Mouse (Mus musculus) cortical plate, adult 2 months (tissue): ENCODE data around the gene Numa1. TPM values are rescaled to one million over a fixed set of nuclear protein-coding genes. Genes with fewer than 3 reads are reported as not detected.
A peak's percentile ranks its signal among the peaks of the same experiment; 100 is the strongest.
"Not testable (repeated sequence)": the region's sequence is repeated elsewhere in the genome, so short reads cannot be mapped to it uniquely, and the experiment has no call there.

Experiments
- H3K27ac ChIP-seq: fragments of 200-500 bp; 2 replicates; pipeline ENCODE4 v1.5.1; 2012; ENCODE audit warnings: low read length, control low read depth, inconsistent platforms; ENCODE audit not compliant: insufficient read depth
- H3K4me1 ChIP-seq: fragments of 200-500 bp; 2 replicates; pipeline ENCODE4 v1.6.1; 2011; ENCODE audit warnings: low read length; ENCODE audit not compliant: control insufficient read depth, insufficient read depth
- H3K4me3 ChIP-seq: fragments of 200-500 bp; 2 replicates; pipeline ENCODE4 v1.5.1; 2011; ENCODE audit warnings: mild to moderate bottlenecking, low read length, control low read depth; ENCODE audit not compliant: insufficient read depth
- CTCF ChIP-seq: fragments of 200-500 bp; IDR thresholded peaks from 2 replicates; pipeline ENCODE4 v1.5.1; 2011; ENCODE audit warnings: mild to moderate bottlenecking, control low read depth, low read length; ENCODE audit not compliant: insufficient read depth; ENCODE audit errors: extremely low read depth
- POLR2A ChIP-seq: fragments of 200-500 bp; IDR thresholded peaks from 2 replicates; pipeline ENCODE4 v1.6.1; 2011; ENCODE audit warnings: mild to moderate bottlenecking, low read length, control low read depth; ENCODE audit not compliant: insufficient read depth; ENCODE audit errors: extremely low read depth
- polyA plus RNA-seq: library from polyadenylated mRNA; depleted of rRNA; stranded (reverse); fragments of >200 nt; gene quantifications from 2 replicates; pipeline ENCODE4 v1.2.3, GENCODE M21; 2012

The Numa1 gene
- polyA plus RNA-seq, 1 experiment: 51.6 TPM

DNA sequence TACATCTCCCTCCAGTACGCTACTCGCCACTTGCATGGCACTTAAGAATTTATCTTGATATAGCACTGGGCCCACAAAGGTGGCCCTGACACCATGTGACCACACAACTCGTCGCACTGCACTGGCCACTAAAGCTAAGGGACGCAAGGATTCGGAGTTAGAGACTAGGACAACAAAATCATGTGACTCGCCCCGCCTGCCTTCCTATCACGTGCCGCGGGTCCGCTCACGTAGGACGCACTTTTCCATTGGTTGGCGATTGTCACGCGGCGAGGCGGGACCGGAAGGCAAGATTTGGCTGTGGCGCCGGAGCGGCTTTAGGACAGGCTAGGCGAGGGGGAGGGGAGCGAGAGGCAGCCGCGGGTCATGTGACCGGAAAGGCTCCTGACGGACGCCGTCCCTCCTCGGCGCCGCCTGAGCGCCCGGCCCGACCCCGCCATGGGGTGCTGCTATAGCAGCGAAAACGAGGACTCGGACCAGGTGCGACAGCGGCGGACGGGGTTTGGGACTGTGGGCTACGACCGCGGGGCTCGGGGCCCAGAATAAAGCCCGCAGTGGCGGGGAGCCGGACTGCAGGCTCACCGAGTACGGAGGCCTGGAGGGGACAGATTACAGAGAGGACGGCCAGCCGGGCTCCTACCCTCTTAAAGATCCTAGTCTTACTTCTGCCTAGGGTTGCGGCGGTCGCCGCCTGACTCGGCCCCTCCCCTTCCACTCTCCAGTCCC, 28.2 kb upstream of the Numa1 start, which contains the start of gene Lamtor1:
Gene Lamtor1 (plus strand): TSS at position 344 of the 726 bp plus-strand sequence.
- Histone ChIP-seq H3K4me1 (peaks cover 5% of the 10 kb centered on the region), H3K27ac (peak within 1 kb of the TSS; percentile 77), H3K4me3 (peak within 1 kb of the TSS; percentile 27)
- no peak for TF ChIP-seq CTCF
- peak; percentile 92 for TF ChIP-seq POLR2A

DNA sequence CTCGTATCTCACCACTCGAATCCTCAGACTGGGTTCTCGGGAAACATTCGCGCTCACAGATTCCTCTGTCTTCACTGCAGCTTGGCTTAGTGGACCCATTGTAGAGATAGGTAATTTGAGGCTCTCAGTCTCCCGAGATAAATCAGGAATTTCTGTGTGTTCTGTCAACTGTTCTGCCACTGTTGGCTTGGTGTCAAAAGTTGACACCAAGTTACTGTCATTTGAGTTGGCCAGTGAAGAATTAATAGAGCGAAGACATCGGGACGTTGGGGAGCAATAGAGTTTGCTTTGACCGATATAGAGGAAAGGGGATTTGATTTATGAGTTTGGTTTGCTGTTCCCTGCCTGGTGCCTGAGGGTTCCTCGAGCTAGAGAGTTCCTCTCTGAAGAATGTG, 27.6 kb upstream of the Numa1 start, which contains the start of gene Tomt:
Gene Tomt (minus strand): TSS at position 73 of the 395 bp plus-strand sequence.
- Histone ChIP-seq H3K27ac (peak within 1 kb of the TSS; percentile 77), H3K4me1 (peaks cover 5% of the 10 kb centered on the region), H3K4me3 (peak within 1 kb of the TSS; percentile 27)
- TF ChIP-seq CTCF (no peak), POLR2A (no peak)

DNA sequence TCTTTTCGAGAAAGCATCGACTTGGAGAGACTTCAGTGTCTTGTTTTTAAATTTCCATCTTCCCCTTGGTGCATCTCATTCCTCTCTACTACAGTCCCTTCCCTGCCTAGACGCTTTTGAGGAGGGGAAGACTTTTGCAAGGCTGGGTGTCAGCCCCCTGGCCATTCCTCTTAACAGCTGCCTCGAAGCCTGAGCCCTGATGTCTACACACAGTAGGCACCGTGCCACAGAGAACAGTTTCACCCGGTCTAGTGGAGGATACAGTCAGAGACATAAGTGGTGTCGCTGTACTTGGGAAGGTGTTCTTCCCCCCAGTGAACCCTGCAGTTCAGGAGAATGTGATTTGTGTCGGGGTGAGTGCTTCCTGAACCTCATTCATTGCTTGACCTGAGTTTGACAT, 27.2 kb upstream of the Numa1 start:
- TF ChIP-seq POLR2A (no peak), CTCF (no peak)
- Histone ChIP-seq H3K4me1 (peaks cover 5% of the 10 kb centered on the region), H3K4me3 (peak overlapping the region; percentile 27), H3K27ac (no peak overlapping the region)

DNA sequence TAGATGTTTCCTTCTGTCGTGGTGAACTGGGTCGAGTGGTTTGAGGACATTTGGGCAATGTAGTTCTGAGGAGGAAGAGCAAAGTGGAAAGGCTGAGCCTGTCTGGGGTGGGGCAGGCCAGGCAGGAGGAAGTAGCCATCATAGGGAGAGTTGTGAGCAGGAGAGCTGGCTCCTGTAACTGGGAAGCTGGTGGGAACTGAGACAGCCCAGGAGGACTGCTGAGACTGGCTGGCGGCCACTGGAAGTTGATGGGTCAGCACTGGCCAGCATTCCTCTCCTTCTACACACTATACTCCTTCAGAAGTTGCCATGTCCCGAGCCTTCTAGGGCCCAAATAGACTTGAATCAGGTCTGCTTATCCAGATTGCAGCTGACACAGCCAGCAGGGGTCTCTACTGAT, 25.5 kb upstream of the Numa1 start:
- TF ChIP-seq CTCF: no peak
- TF ChIP-seq POLR2A: no peak
- Histone ChIP-seq H3K4me3 (no peak overlapping the region), H3K4me1 (peaks cover 5% of the 10 kb centered on the region), H3K27ac (no peak overlapping the region)

DNA sequence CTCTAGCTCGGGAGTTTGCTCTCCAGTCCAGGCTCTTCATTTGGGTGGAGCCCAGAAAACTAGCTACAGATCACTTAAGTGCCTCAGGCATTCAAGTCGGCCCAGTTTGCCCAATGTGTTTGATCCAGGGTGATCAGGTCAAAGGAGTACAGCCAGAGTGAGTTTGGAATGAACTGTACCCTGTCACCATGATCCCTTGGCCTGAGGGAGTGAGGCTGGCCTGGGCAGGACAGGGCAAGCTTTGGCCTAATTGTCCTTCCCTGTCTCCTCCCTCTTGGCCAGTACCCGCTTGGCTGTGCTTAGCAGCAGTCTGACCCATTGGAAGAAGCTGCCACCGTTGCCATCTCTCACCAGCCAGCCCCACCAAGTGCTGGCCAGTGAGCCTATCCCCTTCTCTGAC, 23.8 kb upstream of the Numa1 start:
- peaks cover 5% of the 10 kb centered on the region for H3K4me1 ChIP-seq
- TF ChIP-seq CTCF: no peak
- TF ChIP-seq POLR2A: no peak
- H3K27ac ChIP-seq: no peak overlapping the region
- no peak overlapping the region for H3K4me3 ChIP-seq

DNA sequence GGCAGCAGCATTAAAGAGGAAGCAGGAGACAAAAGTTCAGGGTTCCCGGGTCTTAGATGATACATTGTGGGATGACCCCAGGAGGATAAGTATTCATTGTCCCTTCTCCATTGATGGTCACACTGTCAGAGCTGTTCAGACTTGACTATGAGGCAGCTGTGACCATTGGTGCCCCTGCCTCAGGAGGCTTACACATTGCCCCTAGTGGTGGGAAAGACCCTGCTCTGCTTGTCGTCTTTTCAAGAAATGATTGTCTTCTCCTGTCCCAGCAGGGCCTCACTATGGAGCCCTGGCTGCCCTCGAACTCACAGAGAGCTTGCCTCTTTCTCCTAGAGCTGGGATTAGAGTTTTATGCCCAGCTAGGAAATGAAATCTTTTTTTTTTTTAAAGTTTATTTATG, 21.9 kb upstream of the Numa1 start:
- Histone ChIP-seq H3K4me1 (0 out of 2 replicates have a peak, but pooled peaks cover 1% of the 10 kb centered on the region), H3K27ac (no peak overlapping the region), H3K4me3 (no peak overlapping the region)
- no peak for TF ChIP-seq CTCF
- TF ChIP-seq POLR2A: no peak

DNA sequence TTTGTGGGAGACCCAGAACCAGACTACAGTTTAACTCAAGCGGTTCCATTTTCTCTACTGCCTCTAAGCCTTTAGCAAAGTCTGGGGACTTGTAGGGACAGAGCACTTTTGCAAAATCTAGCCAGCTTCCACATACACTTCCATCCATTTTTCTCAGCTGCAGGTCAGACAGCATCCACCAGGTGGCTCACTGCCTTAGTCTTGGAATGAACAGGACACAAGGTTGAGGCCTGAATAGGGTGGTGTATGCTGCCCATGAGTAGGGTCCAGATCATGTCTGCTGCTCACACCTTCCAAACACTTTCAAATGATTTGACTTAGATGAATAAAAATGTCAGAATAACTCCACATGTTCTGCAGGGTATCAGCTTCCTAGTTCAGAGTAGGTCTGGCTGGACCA, 15.8 kb upstream of the Numa1 start:
- TF ChIP-seq CTCF (peak; percentile 90), POLR2A (no peak)
- Histone ChIP-seq H3K4me3 (no peak overlapping the region), H3K27ac (no peak overlapping the region), H3K4me1 (no peaks in the 10 kb centered on the region)

DNA sequence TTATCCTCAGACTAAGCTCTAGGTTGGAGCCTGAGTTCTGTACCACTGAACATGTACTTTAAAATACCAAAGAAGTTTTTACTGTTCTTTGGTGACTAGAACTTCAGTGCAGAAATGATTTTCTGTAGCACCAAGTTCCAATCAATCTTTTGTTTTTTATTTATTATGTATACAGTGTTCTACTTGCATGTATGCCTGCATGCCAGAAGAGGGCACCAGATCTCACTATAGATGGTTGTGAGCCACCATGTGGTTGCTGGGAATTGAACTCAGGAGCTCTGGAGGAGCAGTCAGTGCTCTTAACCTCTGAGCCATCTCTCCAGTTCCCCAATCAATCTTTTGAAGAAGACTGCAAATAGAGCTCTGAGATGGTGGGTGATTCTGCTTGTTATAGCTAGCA, 8.0 kb upstream of the Numa1 start:
- not testable (repeated sequence) for H3K27ac ChIP-seq, H3K4me1 ChIP-seq, H3K4me3 ChIP-seq

DNA sequence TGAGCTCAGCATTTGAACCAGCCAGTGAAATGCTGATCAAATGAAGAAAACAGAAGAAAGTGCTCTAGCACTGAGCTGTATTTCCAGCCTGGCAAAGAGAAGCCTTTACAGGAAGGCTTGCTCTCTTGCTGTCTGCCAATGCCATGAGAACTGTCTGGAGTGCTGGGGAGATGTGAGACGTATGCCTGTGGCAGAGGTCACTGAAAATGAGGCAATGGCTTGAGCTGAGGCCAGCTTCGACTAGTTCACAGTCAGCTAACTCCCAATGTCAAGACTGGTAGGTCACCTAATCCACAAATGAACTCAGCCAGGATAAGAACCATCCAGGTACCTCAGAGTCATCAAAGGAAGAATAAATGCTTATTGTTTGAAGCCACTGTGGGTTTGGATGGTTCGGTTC, 5.8 kb upstream of the Numa1 start:
- TF ChIP-seq CTCF (no peak), POLR2A (no peak)
- Histone ChIP-seq H3K27ac (no peak overlapping the region), H3K4me3 (no peak overlapping the region), H3K4me1 (no peaks in the 10 kb centered on the region)

DNA sequence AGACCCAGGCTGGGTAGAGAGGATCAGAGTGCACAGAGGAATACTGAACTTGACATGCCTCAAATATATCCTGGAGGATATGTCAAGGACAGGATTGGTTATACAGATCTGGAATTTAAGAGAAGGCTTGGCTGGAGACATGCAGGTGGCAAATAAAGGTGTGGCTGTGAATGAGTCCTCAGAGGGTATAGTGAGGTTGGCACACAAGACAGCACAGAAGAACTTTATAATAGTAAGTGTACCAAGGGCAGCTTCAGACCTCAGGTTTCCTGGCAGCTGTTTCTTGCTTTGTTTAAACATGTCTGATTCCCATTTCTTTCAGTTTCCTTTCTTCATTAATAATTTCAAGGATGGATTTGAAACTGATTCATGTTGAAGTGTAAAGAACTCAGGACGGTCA, 1.4 kb upstream of the Numa1 start:
- no peak overlapping the region for H3K27ac ChIP-seq
- H3K4me1 ChIP-seq: peaks cover 1% of the 10 kb centered on the region
- H3K4me3 ChIP-seq: peak overlapping the region; percentile 57; the same call in 1 of the 2 replicates
- no peak for TF ChIP-seq POLR2A
- TF ChIP-seq CTCF: no peak
